Mouse (Mus musculus) ovary, postnatal 14 days (tissue): ENCODE results near the gene Ddx6.
"Not testable (repeated sequence)": the region's sequence is repeated elsewhere in the genome, so short reads cannot be mapped to it uniquely, and the experiment has no call there.

Experiments used
- DNase-seq: peaks from one replicate; pipeline ENCODE4 v3.0.0; 2022; ENCODE audit warnings: low spot score

Ddx6 gene

GRCm38 (mm10) chr9:44593886-44594285, 10.8 kb upstream of the Ddx6 start:
- no peak for DNase-seq

GRCm38 (mm10) chr9:44594901-44595536, 9.7 kb upstream of the Ddx6 start:
- DNase-seq: no peak

GRCm38 (mm10) chr9:44595537-44595930, 9.2 kb upstream of the Ddx6 start:
- no peak for DNase-seq

- DNase-seq: no peak
Measured at GRCm38 (mm10) chr9:44597742-44598141, 7.0 kb upstream of the Ddx6 start.

- DNase-seq: no peak
Measured at GRCm38 (mm10) chr9:44598899-44599495, 5.7 kb upstream of the Ddx6 start.

GRCm38 (mm10) chr9:44599616-44600015, 5.1 kb upstream of the Ddx6 start:
- DNase-seq: no peak

GRCm38 (mm10) chr9:44600801-44601200, 3.9 kb upstream of the Ddx6 start:
- no peak for DNase-seq

- DNase-seq: no peak
Measured at GRCm38 (mm10) chr9:44602766-44603165, 1.9 kb upstream of the Ddx6 start.

- DNase-seq: peak; percentile 41
Measured at GRCm38 (mm10) chr9:44603454-44604289, 1.0 kb upstream of the Ddx6 start.

- DNase-seq: peak; percentile 63
Measured at GRCm38 (mm10) chr9:44604290-44604778, 358 bp upstream of the Ddx6 start.

GRCm38 (mm10) chr9:44605616-44606165, 999 bp downstream of the Ddx6 start:
- DNase-seq: no peak

- DNase-seq: no peak
Measured at GRCm38 (mm10) chr9:44606646-44607045, 2.0 kb downstream of the Ddx6 start.

GRCm38 (mm10) chr9:44607306-44607705, 2.6 kb downstream of the Ddx6 start:
- no peak for DNase-seq

GRCm38 (mm10) chr9:44610371-44610770, 5.7 kb downstream of the Ddx6 start:
- no peak for DNase-seq

- DNase-seq: not testable (repeated sequence)
Measured at GRCm38 (mm10) chr9:44613081-44613480, 8.4 kb downstream of the Ddx6 start.

- DNase-seq: no peak
Measured at GRCm38 (mm10) chr9:44621114-44621513, 16.4 kb downstream of the Ddx6 start.

- DNase-seq: no peak
Measured at GRCm38 (mm10) chr9:44624390-44624789, 19.7 kb downstream of the Ddx6 start.

- no peak for DNase-seq
Measured at GRCm38 (mm10) chr9:44626268-44626667, 21.6 kb downstream of the Ddx6 start.

- DNase-seq: no peak
Measured at GRCm38 (mm10) chr9:44637551-44638169, 33.0 kb downstream of the Ddx6 start.

GRCm38 (mm10) chr9:44638726-44639125, 34.0 kb downstream of the Ddx6 start:
- not testable (repeated sequence) for DNase-seq

- DNase-seq: not testable (repeated sequence)
Measured at GRCm38 (mm10) chr9:44640028-44640427, 35.3 kb downstream of the Ddx6 start.
